17 mouse cellular contexts compared by ENCODE assay signal in the genomic region with DNA sequence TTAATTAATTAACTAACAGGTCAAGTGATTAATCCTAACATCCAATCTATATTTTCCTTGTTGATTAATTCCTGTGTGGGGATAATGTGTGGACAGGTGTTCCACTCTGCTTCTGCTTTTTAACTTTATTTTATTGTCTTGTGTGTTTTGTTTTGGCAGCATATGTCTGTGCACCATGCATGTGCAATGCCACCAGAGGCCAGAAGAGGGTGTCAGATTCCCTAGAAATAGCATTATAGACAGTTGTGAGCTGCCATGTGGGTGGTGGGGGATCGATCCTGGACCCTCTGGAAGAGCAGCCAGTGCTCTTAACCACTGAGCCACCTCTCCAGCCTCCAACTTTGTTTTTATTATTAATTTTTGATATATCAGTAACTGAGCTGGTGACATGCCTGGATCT.
DNase-seq lines count a peak whose midpoint lies in the region; ATAC-seq and TF ChIP-seq lines count a peak whose summit lies in the region.
"Had no signal": no experiment of that assay in that cellular context is flagged by ENCODE, and none has a peak within 500 bp of the region (broad histone marks: within the 10 kb centered on the region; RNA-seq: fewer than 3 reads in every experiment).

No protein-coding gene starts in this region.

- WGBS in intestine, postnatal 0 days: 69% methylated on average over 1 of the region's 1 CpGs
- WGBS in intestine, embryonic 15.5 days: 81% methylated on average over 1 of the region's 1 CpGs
- WGBS in liver, postnatal 0 days (ENCODE audit: insufficient replicate concordance): 40% methylated on average over 1 of the region's 1 CpGs
- 84% methylated on average over 1 of the region's 1 CpGs for WGBS in midbrain, embryonic 13.5 days

- H3K4me2 ChIP-seq in intestine, postnatal 0 days (replicated peaks; ENCODE audit: low read depth): no peak overlapping the region
- H3K4me2 ChIP-seq in intestine, embryonic 15.5 days (replicated peaks): no peak overlapping the region
- H3K4me2 ChIP-seq in liver, postnatal 0 days (ENCODE audit: low read depth, low read length): no peak overlapping the region
- H3K4me2 ChIP-seq in midbrain, embryonic 13.5 days (replicated peaks): no peak overlapping the region
- H3K4me2 ChIP-seq: embryonic facial prominence, embryonic 12.5 days; hindbrain, embryonic 12.5 days; liver, embryonic 13.5 days; neural tube, embryonic 13.5 days had no signal

- peak; percentile 25 for TF ChIP-seq CTCF in intestine, postnatal 0 days (IDR thresholded peaks at IDR 0.05; ENCODE audit: low read depth)
- peak; percentile 29 for TF ChIP-seq CTCF in liver, postnatal 0 days (IDR thresholded peaks at IDR 0.05; ENCODE audit: low read depth)
- TF ChIP-seq CTCF in E14TG2a.4 (conservative IDR thresholded peaks at IDR 0.05; ENCODE audit: low read length): peak; percentile 75

- no peak for ATAC-seq in intestine, postnatal 0 days
- no peak for ATAC-seq in intestine, embryonic 15.5 days
- no peak for ATAC-seq in liver, postnatal 0 days
- no peak for ATAC-seq in midbrain, embryonic 13.5 days
- ATAC-seq: forebrain, embryonic 16.5 days had no signal

- H3K9me3 ChIP-seq in intestine, postnatal 0 days (ENCODE audit: control insufficient read depth): no peaks in the 10 kb centered on the region
- no peaks in the 10 kb centered on the region for H3K9me3 ChIP-seq in intestine, embryonic 15.5 days
- no peaks in the 10 kb centered on the region for H3K9me3 ChIP-seq in liver, postnatal 0 days (ENCODE audit: low read length)
- no peaks in the 10 kb centered on the region for H3K9me3 ChIP-seq in E14TG2a.4 (ENCODE audit: low read length)
- no peaks in the 10 kb centered on the region for H3K9me3 ChIP-seq in midbrain, embryonic 13.5 days
- H3K9me3 ChIP-seq: embryonic facial prominence, embryonic 12.5 days; hindbrain, embryonic 12.5 days; liver, embryonic 13.5 days; neural tube, embryonic 13.5 days had no signal

- H3K36me3 ChIP-seq in intestine, postnatal 0 days (ENCODE audit: control insufficient read depth, insufficient read depth): no peaks in the 10 kb centered on the region
- H3K36me3 ChIP-seq in intestine, embryonic 15.5 days: no peaks in the 10 kb centered on the region
- no peaks in the 10 kb centered on the region for H3K36me3 ChIP-seq in liver, postnatal 0 days (replicated peaks; ENCODE audit: insufficient read depth, low read length)
- no peaks in the 10 kb centered on the region for H3K36me3 ChIP-seq in E14TG2a.4 (ENCODE audit: insufficient read depth, low read length)
- H3K36me3 ChIP-seq in midbrain, embryonic 13.5 days: no peaks in the 10 kb centered on the region
- H3K36me3 ChIP-seq: embryonic facial prominence, embryonic 12.5 days; hindbrain, embryonic 12.5 days; liver, embryonic 13.5 days; neural tube, embryonic 13.5 days had no signal

- no peak for TF ChIP-seq EP300 in liver, postnatal 0 days (IDR thresholded peaks at IDR 0.05; ENCODE audit: low read depth)

- H3K27ac ChIP-seq in intestine, postnatal 0 days (ENCODE audit: low read depth, low read length): no peak overlapping the region
- H3K27ac ChIP-seq in intestine, embryonic 15.5 days: no peak overlapping the region
- no peak overlapping the region for H3K27ac ChIP-seq in liver, postnatal 0 days (ENCODE audit: low read depth)
- H3K27ac ChIP-seq in midbrain, embryonic 13.5 days: no peak overlapping the region
- H3K27ac ChIP-seq: embryonic facial prominence, embryonic 12.5 days; hindbrain, embryonic 12.5 days; liver, embryonic 13.5 days; neural tube, embryonic 13.5 days had no signal

- no peak for DNase-seq in liver, postnatal 0 days
- DNase-seq in liver: no peak
- DNase-seq in ZHBTc4 (ENCODE audit: low read depth, low spot score): peak; percentile 42
- no peak for DNase-seq in embryo, embryonic 10.5 days (ENCODE audit: low spot score)
- DNase-seq: cerebellum, adult 11-12 months; heart, adult 11 months; liver, embryonic 13.5 days; lung, postnatal 10 days; thymus, postnatal 25 days had no signal

- no peak overlapping the region for H3K4me3 ChIP-seq in intestine, postnatal 0 days (ENCODE audit: low read depth, low read length)
- no peak overlapping the region for H3K4me3 ChIP-seq in intestine, embryonic 15.5 days (replicated peaks)
- no peak overlapping the region for H3K4me3 ChIP-seq in liver, postnatal 0 days (ENCODE audit: low read depth, low read length)
- no peak overlapping the region for H3K4me3 ChIP-seq in E14TG2a.4 (replicated peaks; ENCODE audit: low read length)
- no peak overlapping the region for H3K4me3 ChIP-seq in midbrain, embryonic 13.5 days (replicated peaks)
- H3K4me3 ChIP-seq: embryonic facial prominence, embryonic 12.5 days; hindbrain, embryonic 12.5 days; liver, embryonic 13.5 days; neural tube, embryonic 13.5 days had no signal

- H3K9ac ChIP-seq in intestine, postnatal 0 days (ENCODE audit: low read depth, low read length): no peak overlapping the region
- H3K9ac ChIP-seq in intestine, embryonic 15.5 days: no peak overlapping the region
- no peak overlapping the region for H3K9ac ChIP-seq in liver, postnatal 0 days (replicated peaks)
- H3K9ac ChIP-seq in midbrain, embryonic 13.5 days (replicated peaks): no peak overlapping the region
- H3K9ac ChIP-seq: embryonic facial prominence, embryonic 12.5 days; hindbrain, embryonic 12.5 days; liver, embryonic 13.5 days; neural tube, embryonic 13.5 days had no signal

- no peaks in the 10 kb centered on the region for H3K4me1 ChIP-seq in intestine, postnatal 0 days (replicated peaks; ENCODE audit: control insufficient read depth, insufficient read depth, low read length)
- no peaks in the 10 kb centered on the region for H3K4me1 ChIP-seq in intestine, embryonic 15.5 days (replicated peaks)
- no peaks in the 10 kb centered on the region for H3K4me1 ChIP-seq in liver, postnatal 0 days (ENCODE audit: insufficient read depth)
- H3K4me1 ChIP-seq in E14TG2a.4 (replicated peaks; ENCODE audit: low read depth, low read length): no peaks in the 10 kb centered on the region
- H3K4me1 ChIP-seq in midbrain, embryonic 13.5 days (replicated peaks): no peaks in the 10 kb centered on the region
- H3K4me1 ChIP-seq: embryonic facial prominence, embryonic 12.5 days; hindbrain, embryonic 12.5 days; liver, embryonic 13.5 days; neural tube, embryonic 13.5 days had no signal

- H3K27me3 ChIP-seq in intestine, postnatal 0 days (replicated peaks; ENCODE audit: control insufficient read depth, insufficient read depth, low read length): no peaks in the 10 kb centered on the region
- H3K27me3 ChIP-seq in intestine, embryonic 15.5 days (replicated peaks): no peaks in the 10 kb centered on the region
- no peaks in the 10 kb centered on the region for H3K27me3 ChIP-seq in liver, postnatal 0 days (ENCODE audit: insufficient read depth, low read length)
- no peaks in the 10 kb centered on the region for H3K27me3 ChIP-seq in E14TG2a.4 (ENCODE audit: insufficient read depth, low read length)
- H3K27me3 ChIP-seq in midbrain, embryonic 13.5 days: no peaks in the 10 kb centered on the region
- H3K27me3 ChIP-seq: embryonic facial prominence, embryonic 12.5 days; hindbrain, embryonic 12.5 days; liver, embryonic 13.5 days; neural tube, embryonic 13.5 days had no signal

Comparison
In these comparisons a context has a peak if more than half of its experiments do, and no peak if none do; other contexts are left out.
1. CTCF ChIP-seq: peak in every context shown above with its lines; median percentile 75 in E14TG2a.4; 29 in liver, postnatal 0 days; 25 in intestine, postnatal 0 days.